Mouse (Mus musculus) forebrain, embryonic 14.5 days (tissue): Measurements from ENCODE around the gene Slc36a3. TPM values are rescaled to one million over a fixed set of nuclear protein-coding genes. Genes with fewer than 3 reads are reported as not detected.
A peak's percentile ranks its signal among the peaks of the same experiment; 100 is the strongest.

Experiments used
- ATAC-seq: fragments of 200-750 bp; cut with Nextera tagmentation; 2 replicates; pipeline ENCODE4 v1.8.0; 2017; ENCODE audit warnings: mild to moderate bottlenecking, moderate library complexity
- DNase-seq: peaks from one replicate; pipeline ENCODE4 v3.0.0-alpha.2; 2015; ENCODE audit warnings: low spot score
- H3K27ac ChIP-seq: fragments of 300-500 bp; sonication (generic); 2 replicates; pipeline ENCODE4 v1.5.1; 2014; ENCODE audit warnings: low read depth, mild to moderate bottlenecking, control low read depth, low read length, moderate library complexity
- H3K27me3 ChIP-seq: fragments of 300-500 bp; sonication (generic); replicated peaks from 2 replicates; pipeline ENCODE4 v1.6.1; 2014; ENCODE audit warnings: low read length, control low read depth, mixed read lengths; ENCODE audit not compliant: control insufficient read depth, insufficient read depth
- H3K36me3 ChIP-seq: fragments of 300-500 bp; sonication (generic); 2 replicates; pipeline ENCODE4 v1.6.1; 2014; ENCODE audit warnings: low read length, control low read depth; ENCODE audit not compliant: control insufficient read depth, insufficient read depth
- H3K4me1 ChIP-seq: fragments of 300-500 bp; sonication (generic); 2 replicates; pipeline ENCODE4 v1.6.1; 2014; ENCODE audit warnings: antibody characterized with exemption, low read length, control low read depth; ENCODE audit not compliant: control insufficient read depth, insufficient read depth
- H3K4me2 ChIP-seq: fragments of 300-500 bp; sonication (generic); 2 replicates; pipeline ENCODE4 v1.6.1; 2014; ENCODE audit warnings: mild to moderate bottlenecking, control low read depth, low read length
- H3K4me3 ChIP-seq: fragments of 300-500 bp; sonication (generic); 2 replicates; pipeline ENCODE4 v1.5.1; 2014; ENCODE audit warnings: low read depth, low read length, control low read depth
- H3K9ac ChIP-seq: fragments of 300-500 bp; sonication (generic); 2 replicates; pipeline ENCODE4 v1.6.1; 2014; ENCODE audit warnings: mild to moderate bottlenecking, low read length, control low read depth, moderate library complexity
- H3K9me3 ChIP-seq: fragments of 300-500 bp; sonication (generic); replicated peaks from 2 replicates; pipeline ENCODE4 v1.6.1; 2016; ENCODE audit warnings: low read length, control low read depth, mixed read lengths; ENCODE audit not compliant: control insufficient read depth
- WGBS: fragments of 180-500 bp; shearing (Covaris S2); extraction: QIAGEN DNeasy Blood & Tissue Kit; methylation state at CpG from one replicate; pipeline ENCODE4 v1.1.7; 2014; 5-methylcytosine and 5-hydroxymethylcytosine counted together
- polyA plus RNA-seq: library from polyadenylated mRNA; unstranded; fragments of >200 nt; fragmentation: Nextera tagmentation; extraction: Ambion mirVana; gene quantifications from 2 replicates; pipeline ENCODE4 v1.2.1, GENCODE M21; 2014

Slc36a3 gene
- polyA plus RNA-seq, 1 experiment from 2014 or later, result not detected

DNA sequence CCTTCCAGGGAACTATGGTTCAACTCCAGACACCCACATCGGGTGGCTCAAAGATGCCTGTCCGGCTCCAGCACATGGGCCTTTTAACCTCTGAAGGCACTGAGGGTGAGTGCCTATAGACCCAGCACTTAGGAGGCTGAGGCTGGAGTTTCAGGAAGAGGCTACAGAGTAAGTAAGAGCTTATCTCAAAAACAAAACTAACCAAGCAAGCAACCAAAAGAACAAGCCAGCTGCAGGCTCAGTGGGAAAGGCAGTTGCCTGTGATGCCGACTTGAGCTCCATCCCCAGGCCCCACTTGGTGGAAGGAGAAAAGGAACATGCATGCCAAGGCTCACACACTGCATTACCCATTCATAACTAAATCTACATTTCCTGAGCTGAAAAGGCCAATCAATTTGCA is 73.0 kb downstream of the Slc36a3 start:
- Histone ChIP-seq H3K4me3 (no peak overlapping the region), H3K36me3 (no peaks in the 10 kb centered on the region), H3K9ac (no peak overlapping the region), H3K9me3 (no peaks in the 10 kb centered on the region), H3K27ac (no peak overlapping the region), H3K4me2 (peak overlapping the region; percentile 91; the same call in 1 of the 2 replicates), H3K4me1 (peaks cover 4% of the 10 kb centered on the region; the same call in 1 of the 2 replicates), H3K27me3 (peaks cover 4% of the 10 kb centered on the region; the same call in 1 of the 2 replicates)
- ATAC-seq (no peak), DNase-seq (no peak)
- WGBS, result 60% methylated on average over 3 of the region's 3 CpGs

DNA sequence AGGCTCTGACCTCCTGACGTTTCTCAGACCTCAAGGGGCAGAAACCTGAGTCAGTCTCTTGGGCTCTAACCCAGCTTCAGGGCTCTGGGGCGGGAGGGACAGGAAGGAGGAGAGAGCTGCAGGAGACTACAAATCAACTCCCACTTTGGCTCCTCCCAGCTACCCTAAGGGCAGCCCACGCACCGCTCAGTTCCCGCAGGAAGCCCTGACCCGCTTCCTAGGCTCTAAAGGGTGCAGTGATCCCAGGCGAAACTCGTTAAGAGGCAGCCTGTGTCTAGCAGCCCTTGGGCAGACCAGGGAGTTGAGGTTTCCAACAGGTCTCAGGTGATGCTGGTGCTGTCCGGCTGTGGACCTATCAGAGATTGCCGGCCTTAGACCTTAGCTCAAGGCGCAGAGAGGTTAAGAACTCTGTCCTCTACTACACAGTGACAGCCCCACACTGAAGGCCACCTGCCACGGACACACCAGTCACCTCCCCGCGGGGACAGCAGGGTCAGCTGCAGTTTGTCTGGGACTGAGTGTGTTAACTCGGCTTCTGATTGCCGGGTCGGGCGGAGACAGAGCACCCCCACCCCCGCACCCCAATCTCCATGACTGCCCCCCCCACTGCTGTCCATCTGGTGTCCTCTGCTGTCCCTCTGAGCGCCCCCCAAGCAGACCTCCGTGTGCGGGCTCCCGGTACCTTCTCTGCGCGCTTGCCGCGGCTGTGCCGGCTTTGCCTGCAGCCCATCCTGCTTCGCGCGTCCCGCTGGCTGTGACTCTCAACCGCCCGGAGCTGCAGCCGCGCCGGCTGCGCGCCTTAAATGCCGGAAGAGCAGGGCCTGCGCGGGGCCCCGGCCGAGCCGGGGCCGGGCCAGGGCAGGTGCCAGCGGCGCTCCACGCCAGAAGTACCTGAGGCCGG is 73.9 kb downstream of the Slc36a3 start, which contains the start of gene Ccdc69:
Gene Ccdc69 (minus strand): TSS at position 801 of the 901 bp plus-strand sequence.
- Histone ChIP-seq H3K36me3 (no peaks in the 10 kb centered on the region), H3K27me3 (peaks cover 4% of the 10 kb centered on the region; the same call in 1 of the 2 replicates), H3K9me3 (no peaks in the 10 kb centered on the region), H3K9ac (peak within 1 kb of the TSS; percentile 68), H3K4me3 (peak within 1 kb of the TSS; percentile 38), H3K4me1 (peaks cover 4% of the 10 kb centered on the region; the same call in 1 of the 2 replicates), H3K27ac (no peak within 1 kb of the TSS), H3K4me2 (peak within 1 kb of the TSS; percentile 91)
- peak; percentile 68 for DNase-seq
- peak; percentile 69 for ATAC-seq
- WGBS, result 1% methylated on average over 50 of the region's 50 CpGs

DNA sequence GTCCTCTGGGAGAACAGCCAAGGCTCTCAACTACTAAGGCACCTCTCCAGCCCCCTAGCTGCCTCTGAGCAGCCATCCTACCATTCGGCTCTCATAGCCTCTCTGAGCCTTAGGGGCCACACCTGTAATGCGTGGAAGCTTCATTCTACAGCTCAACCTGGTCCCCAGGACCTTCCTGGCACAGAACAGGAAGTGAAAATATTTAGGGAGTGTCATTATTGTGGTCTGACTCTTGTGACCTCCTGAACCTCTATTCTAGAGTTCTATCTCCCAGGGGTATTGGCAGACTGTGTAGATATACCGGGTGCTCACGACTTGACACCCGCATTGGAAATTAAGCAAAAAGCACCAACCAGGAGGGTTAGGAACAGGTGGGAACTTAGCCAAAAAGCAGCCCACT is 75.3 kb downstream of the Slc36a3 start:
- 89% methylated on average over 5 of the region's 5 CpGs for WGBS
- no peak for DNase-seq
- H3K27ac ChIP-seq, result no peak overlapping the region
- peaks cover 4% of the 10 kb centered on the region; the same call in 1 of the 2 replicates for H3K27me3 ChIP-seq
- no peak overlapping the region for H3K9ac ChIP-seq
- no peak for ATAC-seq
- H3K9me3 ChIP-seq, result no peaks in the 10 kb centered on the region
- no peak overlapping the region for H3K4me3 ChIP-seq
- peaks cover 4% of the 10 kb centered on the region; the same call in 1 of the 2 replicates for H3K4me1 ChIP-seq
- no peaks in the 10 kb centered on the region for H3K36me3 ChIP-seq
- no peak overlapping the region for H3K4me2 ChIP-seq

DNA sequence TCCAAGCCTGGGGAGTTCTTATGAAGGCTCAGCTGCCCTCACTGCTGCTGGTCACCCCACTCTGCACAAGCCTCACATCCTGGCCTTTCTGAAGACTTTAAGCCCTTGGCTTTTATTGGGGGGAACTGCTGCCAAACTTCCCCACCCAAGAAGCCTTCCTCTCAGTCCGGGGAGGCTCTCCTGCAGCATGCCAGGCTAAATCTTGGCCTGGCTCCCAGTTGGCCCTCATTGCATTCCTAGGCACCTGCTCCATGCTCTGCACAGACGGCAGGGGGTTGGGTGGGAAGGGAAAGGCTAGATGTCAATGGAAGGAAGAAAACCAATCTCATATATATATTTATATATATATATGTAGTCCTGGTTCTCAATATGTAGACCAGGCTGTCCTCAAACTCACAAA is 75.9 kb downstream of the Slc36a3 start:
- DNase-seq, result peak; percentile 51
- Histone ChIP-seq H3K9ac (no peak overlapping the region), H3K4me2 (no peak overlapping the region), H3K9me3 (no peaks in the 10 kb centered on the region), H3K36me3 (no peaks in the 10 kb centered on the region), H3K4me1 (peaks cover 4% of the 10 kb centered on the region; the same call in 1 of the 2 replicates), H3K27me3 (peaks cover 4% of the 10 kb centered on the region; the same call in 1 of the 2 replicates), H3K27ac (no peak overlapping the region), H3K4me3 (no peak overlapping the region)
- 33% methylated on average over 2 of the region's 2 CpGs for WGBS
- no peak for ATAC-seq

Other genes starting within 250 kb of the Slc36a3 start
- gene Gpx3, start 249.3 kb downstream of the Slc36a3 start, polyA plus RNA-seq, result 19.4 and 24.4 TPM in 2 replicates
- 8.1 and 9.6 TPM in 2 replicates for gene Tnip1, start 188.8 kb downstream of the Slc36a3 start, polyA plus RNA-seq
- gene Anxa6, start 118.3 kb downstream of the Slc36a3 start, polyA plus RNA-seq, result 41.6 and 48.5 TPM in 2 replicates
- 0.20 and 0.56 TPM in 2 replicates for gene Ccdc69, start 73.6 kb downstream of the Slc36a3 start, polyA plus RNA-seq
- 22.5 and 22.8 TPM in 2 replicates for gene Gm2a, start 53.6 kb downstream of the Slc36a3 start, polyA plus RNA-seq
- gene Slc36a2, start 33.4 kb upstream of the Slc36a3 start, polyA plus RNA-seq, result 0.15 and 0.27 TPM in 2 replicates
- 1.8 and 3.2 TPM in 2 replicates for gene Slc36a1, start 52.6 kb upstream of the Slc36a3 start, polyA plus RNA-seq
- gene Fat2, start 184.9 kb upstream of the Slc36a3 start, polyA plus RNA-seq, result 0.03 and 0.05 TPM in 2 replicates